Mouse (Mus musculus) heart, adult 2 months (tissue): ENCODE measurements around the gene Xaf1.

Experiments
- CTCF ChIP-seq: fragments of 200-600 bp; IDR thresholded peaks from 2 replicates; pipeline ENCODE4 v1.8.1; 2022; ENCODE audit warnings: antibody characterized with exemption, mild to moderate bottlenecking, moderate library complexity
- POLR2A ChIP-seq: fragments of 200-500 bp; IDR thresholded peaks from 2 replicates; pipeline ENCODE4 v1.6.1; 2011; ENCODE audit warnings: mild to moderate bottlenecking, low read depth, low read length, control low read depth; ENCODE audit not compliant: insufficient read depth

DNA sequence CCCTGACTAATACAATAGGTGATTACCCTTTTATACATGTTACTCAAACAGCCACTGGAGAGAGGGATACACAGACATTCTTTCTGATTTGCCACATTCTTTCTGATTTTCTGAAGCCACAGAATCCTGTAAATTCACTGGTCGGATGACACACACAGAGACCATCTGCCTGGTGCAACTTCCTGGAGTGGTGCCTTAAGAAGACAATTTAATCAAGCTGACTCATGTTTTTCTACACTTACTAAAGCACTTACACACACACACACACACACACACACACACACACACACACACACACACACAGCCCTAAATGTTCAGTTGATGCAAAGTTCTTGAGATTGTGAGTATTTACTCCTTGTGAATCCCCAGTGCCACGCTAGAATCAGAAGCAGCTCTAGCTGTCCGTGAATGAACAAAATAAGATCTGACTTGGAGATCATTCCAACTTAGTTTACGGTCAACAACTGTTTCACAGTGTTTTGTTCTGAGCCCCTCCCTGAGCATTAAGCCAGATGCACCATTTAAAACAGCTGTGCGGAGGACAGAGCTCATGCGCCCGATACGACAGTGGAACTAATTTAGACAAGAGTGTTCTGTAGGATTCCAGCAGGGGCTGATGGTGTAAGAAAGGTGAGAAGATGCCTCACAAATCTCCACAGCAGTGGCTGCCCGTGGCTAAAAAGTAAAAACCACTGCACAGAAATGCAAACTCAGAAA is 31.7 kb downstream of the Xaf1 start:
- no peak for TF ChIP-seq POLR2A
- no peak for TF ChIP-seq CTCF
